Mouse (Mus musculus): ENCODE results near the gene Esrra. TPM values are rescaled to one million over a fixed set of nuclear protein-coding genes. Genes with fewer than 3 reads are reported as not detected.

Gene Esrra
- polyA plus RNA-seq, 1 experiment = 0.55 TPM

DNA sequence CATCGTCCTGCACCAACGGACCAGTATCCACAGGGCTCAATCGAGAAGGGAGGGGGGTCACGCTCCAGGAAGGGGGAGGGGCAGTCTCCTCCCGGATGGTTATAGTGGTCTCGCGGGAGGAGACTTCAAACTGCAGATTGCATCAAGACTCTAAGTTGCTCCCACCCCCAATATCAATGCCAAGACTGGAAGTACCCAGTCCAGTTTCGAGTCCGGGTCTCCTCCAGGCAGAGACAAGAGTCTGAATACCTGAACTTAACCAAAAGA is 3.6 kb upstream of the Esrra start, which contains the start of gene Catsperz:
Catsperz (minus strand) TSS at position 74 of the 267 bp plus-strand sequence.
- TF ChIP-seq TAL1 (IDR thresholded peaks at IDR 0.05; ENCODE audit: low read length) (no peak), GATA1 (IDR thresholded peaks at IDR 0.05; ENCODE audit: low read length) (no peak)
- Histone ChIP-seq H3K9me3 (ENCODE audit: control insufficient read depth, low read length) (peaks cover 15% of the 10 kb centered on the region), H3K4me1 (ENCODE audit: control insufficient read depth) (peaks cover 46% of the 10 kb centered on the region), H3K36me3 (ENCODE audit: control insufficient read depth) (no peaks in the 10 kb centered on the region), H3K4me3 (replicated peaks) (no peak within 1 kb of the TSS), H3K27me3 (ENCODE audit: control insufficient read depth) (peaks cover 72% of the 10 kb centered on the region)

DNA sequence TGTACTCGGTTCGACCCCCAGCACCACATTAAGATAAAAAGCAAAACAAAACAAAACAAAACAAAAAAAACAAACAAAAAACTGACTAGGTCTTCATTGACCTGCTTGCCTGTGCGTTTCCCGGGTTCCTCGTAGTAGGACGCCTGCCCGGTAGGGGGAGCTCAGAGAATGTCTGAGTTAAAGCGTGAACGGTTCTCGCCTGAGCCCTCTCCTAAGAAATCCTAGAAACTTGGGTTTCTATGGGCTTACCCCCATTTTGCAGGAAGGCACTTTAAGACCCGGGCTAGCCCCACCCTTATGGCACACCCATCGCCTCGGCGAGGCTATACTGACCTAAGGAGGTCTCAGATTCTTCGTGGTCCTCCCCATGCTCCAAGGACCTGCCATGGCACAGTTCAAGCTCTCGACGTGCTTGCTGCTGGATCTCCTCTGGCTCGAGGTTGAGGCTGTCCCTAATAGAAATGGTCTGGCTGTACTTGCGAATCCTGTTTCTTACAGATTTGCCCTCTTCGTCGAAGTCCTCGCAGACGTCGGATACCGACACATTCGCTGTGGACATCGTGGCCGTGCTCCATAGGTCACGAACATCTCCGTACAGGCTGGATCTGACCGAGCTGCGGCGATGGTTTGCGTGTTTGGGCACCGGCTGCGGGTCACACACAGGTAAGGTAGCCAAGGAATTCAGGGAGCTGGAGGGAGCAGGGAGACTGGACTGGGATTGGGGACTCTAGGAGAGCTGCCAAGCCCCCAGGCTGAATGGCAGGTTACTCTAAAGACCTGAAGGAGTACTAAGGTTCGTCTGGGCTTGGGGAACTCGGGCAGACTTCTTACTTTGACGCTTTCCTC is 3.1 kb upstream of the Esrra start:
- TF ChIP-seq TAL1 (IDR thresholded peaks at IDR 0.05; ENCODE audit: low read length) (no peak), GATA1 (IDR thresholded peaks at IDR 0.05; ENCODE audit: low read length) (no peak)
- peaks cover 15% of the 10 kb centered on the region for H3K9me3 ChIP-seq (ENCODE audit: control insufficient read depth, low read length)
- no peak overlapping the region for H3K4me3 ChIP-seq (replicated peaks)
- H3K27me3 ChIP-seq (ENCODE audit: control insufficient read depth) = peaks cover 68% of the 10 kb centered on the region
- peaks cover 3% of the 10 kb centered on the region for H3K36me3 ChIP-seq (ENCODE audit: control insufficient read depth)
- peaks cover 51% of the 10 kb centered on the region for H3K4me1 ChIP-seq (ENCODE audit: control insufficient read depth)

DNA sequence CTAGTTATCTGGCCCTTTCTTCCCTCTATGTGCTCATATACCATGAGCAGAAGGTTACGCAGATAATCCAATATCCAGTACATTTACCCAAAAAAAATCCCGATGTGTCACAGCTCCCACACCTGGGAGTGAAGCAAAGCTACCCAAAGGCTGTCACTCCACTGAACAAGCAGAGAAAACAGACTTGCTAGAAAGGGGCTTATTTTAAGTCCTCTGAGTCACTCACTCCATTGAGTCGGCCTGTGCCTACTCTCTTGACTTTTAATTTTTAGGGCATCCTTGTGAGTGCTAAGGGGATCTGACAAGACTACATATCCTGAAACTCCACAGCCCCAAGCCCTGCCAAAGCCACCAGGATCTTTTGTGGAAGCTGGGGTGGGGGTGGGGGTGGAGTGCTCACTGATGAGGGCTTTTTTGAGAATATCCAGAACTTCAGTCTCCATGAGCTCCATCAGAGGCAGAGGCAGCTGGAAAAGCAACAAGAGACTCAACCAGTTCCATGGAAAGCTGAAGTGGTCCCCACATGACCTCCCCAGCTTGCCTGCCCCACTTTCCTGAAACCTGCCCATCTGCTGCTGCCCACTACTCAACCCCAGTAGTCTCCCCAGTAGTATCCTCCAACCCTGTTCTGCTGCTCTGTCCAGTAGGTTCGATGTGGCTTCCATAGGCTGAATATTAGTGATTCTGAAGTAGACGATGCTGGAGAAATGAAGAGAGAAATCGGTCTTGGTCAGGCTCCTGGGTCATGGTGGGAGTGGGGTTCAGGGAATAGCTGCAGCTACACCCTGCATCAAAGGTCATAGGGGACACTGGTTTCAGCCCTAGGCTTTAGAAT is 1.5 kb upstream of the Esrra start:
- Histone ChIP-seq H3K27me3 (ENCODE audit: control insufficient read depth) (peaks cover 54% of the 10 kb centered on the region), H3K4me3 (replicated peaks) (peak overlapping the region; percentile 75), H3K9me3 (ENCODE audit: control insufficient read depth, low read length) (peaks cover 15% of the 10 kb centered on the region), H3K4me1 (ENCODE audit: control insufficient read depth) (peaks cover 53% of the 10 kb centered on the region), H3K36me3 (ENCODE audit: control insufficient read depth) (peaks cover 3% of the 10 kb centered on the region)
- TF ChIP-seq TAL1 (IDR thresholded peaks at IDR 0.05; ENCODE audit: low read length) = no peak
- TF ChIP-seq GATA1 (IDR thresholded peaks at IDR 0.05; ENCODE audit: low read length) = no peak

DNA sequence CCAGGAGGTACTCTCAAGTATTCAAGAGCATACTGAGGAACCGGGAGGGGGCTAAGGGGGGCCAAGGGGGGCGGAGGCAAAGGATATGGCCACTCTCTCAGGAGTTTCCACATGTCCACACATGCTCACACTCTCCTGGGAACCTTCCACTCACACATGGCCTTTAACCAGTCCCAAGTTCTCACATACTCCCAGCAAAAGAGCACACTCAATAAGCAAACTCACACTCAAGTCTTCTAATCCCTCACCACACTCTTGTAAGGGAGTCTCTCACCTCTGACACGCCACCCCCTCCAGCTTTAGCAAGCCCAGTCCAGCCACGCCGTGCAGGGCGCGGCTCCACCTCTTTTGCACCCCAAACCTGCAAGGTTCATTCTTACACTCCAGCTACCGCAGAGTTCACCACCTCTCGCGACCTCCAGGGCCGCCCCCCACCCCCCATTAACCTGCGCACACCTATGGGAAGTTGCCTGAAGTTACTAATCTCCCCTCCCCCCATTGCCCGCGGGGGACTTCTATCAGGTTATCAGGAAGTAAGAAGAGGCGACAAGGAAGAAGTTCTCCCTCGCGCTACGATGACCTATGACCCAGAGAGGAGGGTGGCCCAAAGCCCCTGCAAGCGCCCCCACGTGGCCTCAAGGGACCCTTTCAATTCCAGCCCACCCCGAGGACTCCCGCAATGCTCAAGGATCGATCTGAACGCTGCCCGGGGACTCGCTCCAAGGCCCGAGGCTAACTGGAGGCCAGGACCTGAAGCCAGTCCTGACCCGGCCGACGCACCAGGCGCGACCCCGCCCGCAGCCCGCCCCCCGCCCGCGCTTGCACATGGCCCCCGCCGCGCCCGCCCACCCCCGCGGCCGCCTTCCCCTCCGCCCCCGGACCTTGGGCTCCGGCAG is 624 bp downstream of the Esrra start:
- peaks cover 33% of the 10 kb centered on the region for H3K27me3 ChIP-seq (ENCODE audit: control insufficient read depth)
- TF ChIP-seq TAL1 (IDR thresholded peaks at IDR 0.05; ENCODE audit: low read length) (no peak), GATA1 (IDR thresholded peaks at IDR 0.05; ENCODE audit: low read length) (no peak)
- H3K4me3 ChIP-seq (replicated peaks) = peak overlapping the region; percentile 75
- peaks cover 5% of the 10 kb centered on the region for H3K9me3 ChIP-seq (ENCODE audit: control insufficient read depth, low read length)
- H3K36me3 ChIP-seq (ENCODE audit: control insufficient read depth) = peaks cover 5% of the 10 kb centered on the region
- H3K4me1 ChIP-seq (ENCODE audit: control insufficient read depth) = peaks cover 53% of the 10 kb centered on the region

DNA sequence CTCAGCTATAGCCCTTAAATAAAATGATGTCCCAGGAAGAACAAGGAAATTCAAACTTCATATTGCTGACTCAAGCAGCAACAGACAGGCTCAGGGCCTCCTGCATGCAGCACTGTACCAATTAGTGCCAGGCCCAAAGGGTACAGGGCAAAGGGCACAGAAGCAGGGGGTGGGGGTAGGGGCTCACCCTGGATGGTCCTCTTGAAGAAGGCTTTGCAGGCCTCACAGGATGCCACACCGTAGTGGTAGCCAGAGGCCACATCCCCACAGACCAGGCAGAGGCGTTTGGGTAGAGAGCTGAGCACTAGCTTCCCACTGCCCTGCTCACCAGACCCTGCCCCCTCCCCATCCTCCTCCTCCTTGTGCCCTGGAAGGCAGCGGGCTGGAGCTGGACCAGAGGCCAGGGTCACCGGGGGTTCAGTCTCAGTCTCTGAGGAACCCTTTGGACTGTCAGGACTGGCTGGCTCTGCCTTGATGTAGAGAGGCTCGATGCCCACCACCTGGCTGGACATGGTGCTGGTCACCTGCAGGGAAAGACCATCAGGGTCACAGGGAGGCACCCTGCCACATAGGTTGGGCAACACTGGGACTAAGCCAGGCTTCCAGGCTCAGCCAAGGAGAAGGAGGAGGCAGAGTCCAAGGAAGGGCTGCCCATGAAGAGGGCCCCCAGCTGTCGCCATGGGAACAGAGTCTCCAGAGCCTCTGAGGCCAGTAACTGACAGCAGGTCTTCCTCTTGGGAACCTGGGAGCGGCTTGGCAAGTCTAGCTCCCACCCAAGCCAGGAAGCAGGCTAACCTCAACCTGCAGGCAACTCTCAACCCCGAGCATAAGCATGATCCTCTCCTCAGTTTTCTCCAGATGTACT is 1.5 kb downstream of the Esrra start:
- no peaks in the 10 kb centered on the region; the same call in 1 of the 2 replicates for H3K9me3 ChIP-seq (ENCODE audit: control insufficient read depth, low read length)
- H3K4me1 ChIP-seq (ENCODE audit: control insufficient read depth) = peaks cover 56% of the 10 kb centered on the region
- peaks cover 5% of the 10 kb centered on the region for H3K36me3 ChIP-seq (ENCODE audit: control insufficient read depth)
- peak overlapping the region; percentile 75 for H3K4me3 ChIP-seq (replicated peaks)
- H3K27me3 ChIP-seq (ENCODE audit: control insufficient read depth) = peaks cover 24% of the 10 kb centered on the region
- no peak for TF ChIP-seq GATA1 (IDR thresholded peaks at IDR 0.05; ENCODE audit: low read length)
- no peak for TF ChIP-seq TAL1 (IDR thresholded peaks at IDR 0.05; ENCODE audit: low read length)

DNA sequence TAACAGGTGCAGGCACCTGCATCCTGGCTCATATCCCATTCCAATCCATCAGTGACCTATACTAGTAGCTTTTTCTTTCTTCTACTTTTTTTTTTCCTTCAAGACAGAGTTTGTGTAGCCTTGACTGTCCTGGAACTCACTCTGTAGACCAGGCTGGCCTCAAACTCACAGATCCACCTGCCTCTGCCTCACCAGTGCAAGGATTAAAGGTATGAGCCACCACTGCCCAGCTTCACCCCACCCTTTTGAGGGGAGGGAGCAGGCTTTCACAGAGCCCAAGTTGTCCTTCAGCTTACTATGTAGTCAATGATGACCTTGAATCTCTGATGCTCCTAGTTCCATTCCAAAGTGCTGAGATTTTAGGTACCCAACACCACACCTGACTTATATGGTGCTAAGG is 2.2 kb downstream of the Esrra start:
- TF ChIP-seq TAL1 (IDR thresholded peaks at IDR 0.05; ENCODE audit: low read length) = no peak
- no peak for TF ChIP-seq GATA1 (IDR thresholded peaks at IDR 0.05; ENCODE audit: low read length)
- no peaks in the 10 kb centered on the region for H3K9me3 ChIP-seq (ENCODE audit: control insufficient read depth, low read length)
- H3K4me1 ChIP-seq (ENCODE audit: control insufficient read depth) = peaks cover 53% of the 10 kb centered on the region
- peaks cover 17% of the 10 kb centered on the region for H3K27me3 ChIP-seq (ENCODE audit: control insufficient read depth)
- peaks cover 5% of the 10 kb centered on the region for H3K36me3 ChIP-seq (ENCODE audit: control insufficient read depth)
- no peak overlapping the region for H3K4me3 ChIP-seq (replicated peaks)

DNA sequence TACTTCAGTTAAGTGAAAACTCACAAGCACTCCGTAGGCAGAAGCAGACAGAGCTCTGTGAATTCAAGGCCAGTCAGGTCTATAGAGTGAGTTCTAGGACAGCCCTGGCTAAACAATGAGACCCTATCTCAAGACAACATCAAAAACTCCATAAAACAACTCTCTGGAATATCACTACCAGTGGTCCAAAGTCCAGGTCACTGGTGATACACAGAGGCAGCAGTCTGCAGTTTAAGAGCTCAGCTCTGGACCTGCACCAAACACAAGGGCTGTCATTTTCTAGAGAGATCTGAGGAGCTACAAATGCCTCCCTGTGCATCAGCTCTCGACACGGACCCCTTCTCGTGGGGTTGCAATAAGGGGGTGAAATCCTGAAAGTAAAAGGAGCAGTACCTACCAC is 3.3 kb downstream of the Esrra start:
- TF ChIP-seq GATA1 (IDR thresholded peaks at IDR 0.05; ENCODE audit: low read length) = no peak
- no peak for TF ChIP-seq TAL1 (IDR thresholded peaks at IDR 0.05; ENCODE audit: low read length)
- H3K4me1 ChIP-seq (ENCODE audit: control insufficient read depth) = peaks cover 59% of the 10 kb centered on the region
- H3K27me3 ChIP-seq (ENCODE audit: control insufficient read depth) = peaks cover 6% of the 10 kb centered on the region
- no peaks in the 10 kb centered on the region for H3K9me3 ChIP-seq (ENCODE audit: control insufficient read depth, low read length)
- H3K4me3 ChIP-seq (replicated peaks) = no peak overlapping the region
- H3K36me3 ChIP-seq (ENCODE audit: control insufficient read depth) = peaks cover 16% of the 10 kb centered on the region

DNA sequence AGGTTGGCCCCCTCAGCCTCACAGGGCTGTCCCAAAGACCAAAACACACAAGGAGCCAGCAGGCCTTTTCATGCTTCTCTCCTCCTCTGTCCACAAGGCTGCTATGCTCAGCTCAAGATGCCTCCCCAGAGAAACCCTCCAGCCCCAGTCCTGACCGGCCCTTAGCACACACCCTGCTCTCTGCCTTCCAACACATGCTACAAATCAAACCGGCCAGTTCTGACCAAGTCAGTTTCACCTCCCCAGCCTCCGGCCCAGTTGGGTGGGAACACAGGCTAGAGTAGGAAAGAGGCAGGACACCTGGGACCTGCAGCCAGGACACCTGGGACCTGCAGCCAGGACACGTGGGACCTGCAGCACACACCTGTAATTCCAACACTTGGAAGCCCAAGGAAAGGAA is 5.1 kb downstream of the Esrra start:
- H3K4me1 ChIP-seq (ENCODE audit: control insufficient read depth) = peaks cover 49% of the 10 kb centered on the region
- TF ChIP-seq TAL1 (IDR thresholded peaks at IDR 0.05; ENCODE audit: low read length) (no peak), GATA1 (IDR thresholded peaks at IDR 0.05; ENCODE audit: low read length) (no peak)
- H3K36me3 ChIP-seq (ENCODE audit: control insufficient read depth) = peaks cover 34% of the 10 kb centered on the region
- H3K9me3 ChIP-seq (ENCODE audit: control insufficient read depth, low read length) = no peaks in the 10 kb centered on the region
- no peaks in the 10 kb centered on the region for H3K27me3 ChIP-seq (ENCODE audit: control insufficient read depth)
- no peak overlapping the region for H3K4me3 ChIP-seq (replicated peaks)

Data from erythroblast, embryonic 14.5 days (primary cell).